Mouse (Mus musculus): ENCODE data around the gene Acsf3.

Gene Acsf3

GRCm38 (mm10) chr8:122849152-122849910, 74.0 kb downstream of the Acsf3 start:
- no peak for DNase-seq (ENCODE audit: extremely low read depth, insufficient read length, low spot score)

- DNase-seq (ENCODE audit: extremely low read depth, insufficient read length, low spot score): no peak
Observed at GRCm38 (mm10) chr8:122850641-122851240, 75.5 kb downstream of the Acsf3 start.

- peak; percentile 73 for DNase-seq (ENCODE audit: extremely low read depth, insufficient read length, low spot score)
Observed at GRCm38 (mm10) chr8:122851692-122852545, 76.6 kb downstream of the Acsf3 start.

GRCm38 (mm10) chr8:122852546-122852905, 77.2 kb downstream of the Acsf3 start:
- no peak for DNase-seq (ENCODE audit: extremely low read depth, insufficient read length, low spot score)

GRCm38 (mm10) chr8:122853340-122853771, 78.1 kb downstream of the Acsf3 start:
- DNase-seq (ENCODE audit: extremely low read depth, insufficient read length, low spot score): no peak

GRCm38 (mm10) chr8:122854388-122854787, 79.1 kb downstream of the Acsf3 start:
- no peak for DNase-seq (ENCODE audit: extremely low read depth, insufficient read length, low spot score)

GRCm38 (mm10) chr8:122855123-122855522, 79.8 kb downstream of the Acsf3 start:
- no peak for DNase-seq (ENCODE audit: extremely low read depth, insufficient read length, low spot score)

- DNase-seq (ENCODE audit: extremely low read depth, insufficient read length, low spot score): no peak
Observed at GRCm38 (mm10) chr8:122856288-122856687, 81.0 kb downstream of the Acsf3 start.

- DNase-seq (ENCODE audit: extremely low read depth, insufficient read length, low spot score): no peak
Observed at GRCm38 (mm10) chr8:122859843-122860242, 84.6 kb downstream of the Acsf3 start.

- no peak for DNase-seq (ENCODE audit: extremely low read depth, insufficient read length, low spot score)
Observed at GRCm38 (mm10) chr8:122864719-122865129, 89.4 kb downstream of the Acsf3 start.

GRCm38 (mm10) chr8:122865441-122865840, 90.2 kb downstream of the Acsf3 start:
- DNase-seq (ENCODE audit: extremely low read depth, insufficient read length, low spot score): no peak

GRCm38 (mm10) chr8:122866231-122866630, 90.9 kb downstream of the Acsf3 start:
- no peak for DNase-seq (ENCODE audit: extremely low read depth, insufficient read length, low spot score)
